Mouse (Mus musculus): ENCODE results near the gene Ccdc69. TPM values are rescaled to one million over a fixed set of nuclear protein-coding genes. Genes with fewer than 3 reads are reported as not detected.
A peak's percentile ranks its signal among the peaks of the same experiment; 100 is the strongest.

The Ccdc69 gene
- polyA plus RNA-seq, 1 experiment, result 2.0 TPM

- Histone ChIP-seq H3K27me3 (replicated peaks; ENCODE audit: control insufficient read depth, insufficient read depth, low read length) (no peaks in the 10 kb centered on the region), H3K4me3 (ENCODE audit: insufficient read depth, low read depth, low read length) (no peak overlapping the region), H3K36me3 (ENCODE audit: control insufficient read depth, insufficient read depth, low read length) (no peaks in the 10 kb centered on the region; the same call in 1 of the 2 replicates), H3K4me1 (ENCODE audit: control insufficient read depth, insufficient read depth, low read length) (no peaks in the 10 kb centered on the region; the same call in 1 of the 2 replicates), H3K27ac (ENCODE audit: insufficient read depth, low read depth, low read length) (no peak overlapping the region)
- no peak for TF ChIP-seq CTCF (conservative IDR thresholded peaks at IDR 0.05; ENCODE audit: insufficient read depth, insufficient read length, low read depth, low read length)
- no peak for TF ChIP-seq POLR2A (IDR thresholded peaks at IDR 0.05; ENCODE audit: low read depth, low read length)
- WGBS, result 79% methylated on average over 3 of the region's 3 CpGs
- no peak for DNase-seq
These were observed 62.7 kb downstream of the Ccdc69 start for GRCm38 (mm10) chr11:55015264-55015663.

DNA sequence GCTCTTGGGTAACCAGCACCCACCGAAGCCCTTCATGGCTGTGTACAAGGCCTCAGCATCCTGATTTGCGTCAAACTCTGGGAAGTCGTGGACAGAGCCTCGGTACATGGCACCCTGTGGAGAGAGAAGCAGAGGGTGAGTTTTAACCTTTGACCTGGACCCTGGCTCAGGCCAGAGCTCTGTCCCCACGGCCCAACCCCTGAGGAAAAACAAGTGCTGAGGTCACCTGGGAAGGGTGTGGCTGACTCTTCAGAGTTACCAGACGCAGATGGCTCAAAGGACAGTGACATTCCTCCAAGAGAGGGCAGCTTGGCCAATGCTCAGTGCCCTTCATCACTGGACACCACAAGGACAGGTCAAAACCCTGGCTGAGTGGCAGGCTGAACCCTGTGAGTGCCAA lies 64.1 kb downstream of the Ccdc69 start:
- H3K27ac ChIP-seq (ENCODE audit: insufficient read depth, low read depth, low read length), result no peak overlapping the region
- WGBS, result 67% methylated on average over 6 of the region's 6 CpGs
- no peaks in the 10 kb centered on the region for H3K27me3 ChIP-seq (replicated peaks; ENCODE audit: control insufficient read depth, insufficient read depth, low read length)
- no peak overlapping the region for H3K4me3 ChIP-seq (ENCODE audit: insufficient read depth, low read depth, low read length)
- no peaks in the 10 kb centered on the region; the same call in 1 of the 2 replicates for H3K36me3 ChIP-seq (ENCODE audit: control insufficient read depth, insufficient read depth, low read length)
- DNase-seq, result peak; percentile 37
- no peaks in the 10 kb centered on the region for H3K4me1 ChIP-seq (ENCODE audit: control insufficient read depth, insufficient read depth, low read length)
- TF ChIP-seq CTCF (conservative IDR thresholded peaks at IDR 0.05; ENCODE audit: insufficient read depth, insufficient read length, low read depth, low read length), result no peak
- TF ChIP-seq POLR2A (IDR thresholded peaks at IDR 0.05; ENCODE audit: low read depth, low read length), result no peak

- WGBS, result 60% methylated on average over 5 of the region's 5 CpGs
- no peaks in the 10 kb centered on the region for H3K27me3 ChIP-seq (replicated peaks; ENCODE audit: control insufficient read depth, insufficient read depth, low read length)
- H3K4me3 ChIP-seq (ENCODE audit: insufficient read depth, low read depth, low read length), result no peak overlapping the region
- peak; percentile 61 for DNase-seq
- H3K27ac ChIP-seq (ENCODE audit: insufficient read depth, low read depth, low read length), result no peak overlapping the region
- no peaks in the 10 kb centered on the region; the same call in 1 of the 2 replicates for H3K36me3 ChIP-seq (ENCODE audit: control insufficient read depth, insufficient read depth, low read length)
- no peak for TF ChIP-seq POLR2A (IDR thresholded peaks at IDR 0.05; ENCODE audit: low read depth, low read length)
- no peak for TF ChIP-seq CTCF (conservative IDR thresholded peaks at IDR 0.05; ENCODE audit: insufficient read depth, insufficient read length, low read depth, low read length)
- no peaks in the 10 kb centered on the region for H3K4me1 ChIP-seq (ENCODE audit: control insufficient read depth, insufficient read depth, low read length)
These were observed 65.1 kb downstream of the Ccdc69 start for GRCm38 (mm10) chr11:55012551-55013521.

GRCm38 (mm10) chr11:55011440-55011839 lies 66.5 kb downstream of the Ccdc69 start:
- TF ChIP-seq POLR2A (IDR thresholded peaks at IDR 0.05; ENCODE audit: low read depth, low read length), result no peak
- TF ChIP-seq CTCF (conservative IDR thresholded peaks at IDR 0.05; ENCODE audit: insufficient read depth, insufficient read length, low read depth, low read length), result no peak
- no peaks in the 10 kb centered on the region for H3K4me1 ChIP-seq (ENCODE audit: control insufficient read depth, insufficient read depth, low read length)
- H3K27ac ChIP-seq (ENCODE audit: insufficient read depth, low read depth, low read length), result no peak overlapping the region
- H3K36me3 ChIP-seq (ENCODE audit: control insufficient read depth, insufficient read depth, low read length), result no peaks in the 10 kb centered on the region; the same call in 1 of the 2 replicates
- DNase-seq, result no peak
- H3K4me3 ChIP-seq (ENCODE audit: insufficient read depth, low read depth, low read length), result no peak overlapping the region
- WGBS, result 67% methylated on average over 3 of the region's 3 CpGs
- H3K27me3 ChIP-seq (replicated peaks; ENCODE audit: control insufficient read depth, insufficient read depth, low read length), result no peaks in the 10 kb centered on the region

GRCm38 (mm10) chr11:55008230-55008629 lies 69.7 kb downstream of the Ccdc69 start:
- Histone ChIP-seq H3K4me1 (ENCODE audit: control insufficient read depth, insufficient read depth, low read length) (no peaks in the 10 kb centered on the region), H3K4me3 (ENCODE audit: insufficient read depth, low read depth, low read length) (no peak overlapping the region), H3K27ac (ENCODE audit: insufficient read depth, low read depth, low read length) (no peak overlapping the region), H3K27me3 (replicated peaks; ENCODE audit: control insufficient read depth, insufficient read depth, low read length) (no peaks in the 10 kb centered on the region), H3K36me3 (ENCODE audit: control insufficient read depth, insufficient read depth, low read length) (no peaks in the 10 kb centered on the region; the same call in 1 of the 2 replicates)
- 65% methylated on average over 6 of the region's 6 CpGs for WGBS
- no peak for DNase-seq
- no peak for TF ChIP-seq CTCF (conservative IDR thresholded peaks at IDR 0.05; ENCODE audit: insufficient read depth, insufficient read length, low read depth, low read length)
- no peak for TF ChIP-seq POLR2A (IDR thresholded peaks at IDR 0.05; ENCODE audit: low read depth, low read length)

DNA sequence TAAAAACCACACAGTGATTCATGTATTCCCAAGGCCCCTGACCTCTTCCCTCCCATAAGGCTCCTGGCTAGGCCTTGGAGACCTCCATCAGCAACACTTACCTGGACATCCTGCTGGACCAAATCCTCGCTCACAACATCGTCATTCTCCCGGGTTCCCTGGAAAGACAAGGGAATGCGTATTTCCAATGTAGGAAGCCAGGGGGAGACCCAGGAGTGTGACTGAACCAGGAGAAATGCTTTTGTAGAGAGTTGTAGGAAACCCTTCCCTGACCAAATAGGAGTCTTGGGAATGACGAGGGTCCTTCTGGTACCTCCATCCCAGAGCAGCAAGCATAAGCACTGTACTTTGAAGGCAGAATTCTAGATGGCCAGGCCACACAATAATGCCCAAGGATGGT lies 72.2 kb downstream of the Ccdc69 start:
- TF ChIP-seq POLR2A (IDR thresholded peaks at IDR 0.05; ENCODE audit: low read depth, low read length), result no peak
- H3K4me3 ChIP-seq (ENCODE audit: insufficient read depth, low read depth, low read length), result no peak overlapping the region
- WGBS, result 85% methylated on average over 5 of the region's 5 CpGs
- peaks cover 2% of the 10 kb centered on the region; the same call in 1 of the 2 replicates for H3K36me3 ChIP-seq (ENCODE audit: control insufficient read depth, insufficient read depth, low read length)
- no peaks in the 10 kb centered on the region for H3K4me1 ChIP-seq (ENCODE audit: control insufficient read depth, insufficient read depth, low read length)
- H3K27ac ChIP-seq (ENCODE audit: insufficient read depth, low read depth, low read length), result no peak overlapping the region
- DNase-seq, result no peak
- H3K27me3 ChIP-seq (replicated peaks; ENCODE audit: control insufficient read depth, insufficient read depth, low read length), result no peaks in the 10 kb centered on the region

DNA sequence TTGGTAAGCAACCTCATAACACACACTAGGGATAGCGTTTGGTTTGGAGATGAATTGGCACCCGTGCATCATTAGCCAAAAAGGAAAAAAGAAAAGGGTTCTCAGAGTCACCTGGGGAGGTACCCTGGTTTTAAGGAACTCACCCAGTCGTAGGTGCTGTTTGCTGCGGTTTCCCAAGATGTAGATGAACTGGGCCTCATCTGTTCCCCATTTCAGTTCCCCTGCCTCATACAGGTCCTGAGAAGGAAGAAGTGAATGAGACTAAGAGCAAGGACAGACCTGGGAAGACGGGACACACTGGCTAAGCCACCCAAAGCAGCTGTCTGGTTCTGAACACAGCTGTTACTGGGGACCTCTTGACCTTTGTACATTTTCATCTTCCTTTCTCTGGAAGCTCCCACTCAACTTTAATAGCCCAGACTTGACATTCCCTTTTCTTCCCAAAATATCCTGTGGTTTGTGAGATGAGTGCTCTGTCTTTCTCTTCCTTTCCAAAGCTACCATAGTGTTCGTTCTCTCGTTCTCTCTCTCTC lies 72.9 kb downstream of the Ccdc69 start:
- peak; percentile 52 for DNase-seq
- Histone ChIP-seq H3K27ac (ENCODE audit: insufficient read depth, low read depth, low read length) (no peak overlapping the region), H3K4me1 (ENCODE audit: control insufficient read depth, insufficient read depth, low read length) (no peaks in the 10 kb centered on the region), H3K4me3 (ENCODE audit: insufficient read depth, low read depth, low read length) (no peak overlapping the region), H3K36me3 (ENCODE audit: control insufficient read depth, insufficient read depth, low read length) (peaks cover 2% of the 10 kb centered on the region; the same call in 1 of the 2 replicates), H3K27me3 (replicated peaks; ENCODE audit: control insufficient read depth, insufficient read depth, low read length) (no peaks in the 10 kb centered on the region)
- no peak for TF ChIP-seq POLR2A (IDR thresholded peaks at IDR 0.05; ENCODE audit: low read depth, low read length)
- no peak for TF ChIP-seq CTCF (conservative IDR thresholded peaks at IDR 0.05; ENCODE audit: insufficient read depth, insufficient read length, low read depth, low read length)
- 84% methylated on average over 7 of the region's 7 CpGs for WGBS

Other genes with a start within 250 kb of the Ccdc69 start
- gene Lyrm7, start 217.2 kb downstream of the Ccdc69 start, polyA plus RNA-seq (2012; rRNA removed), result 1.4 and 3.9 TPM in 2 replicates
- 1,115 and 1,173 TPM in 2 replicates for gene Hint1, start 211.7 kb downstream of the Ccdc69 start, polyA plus RNA-seq (2012; rRNA removed)
- 28,844 and 31,623 TPM in 2 replicates for gene Gpx3, start 175.7 kb downstream of the Ccdc69 start, polyA plus RNA-seq (2012; rRNA removed)
- 19.1 and 20.6 TPM in 2 replicates for gene Tnip1, start 115.2 kb downstream of the Ccdc69 start, polyA plus RNA-seq (2012; rRNA removed)
- 76.5 and 87.9 TPM in 2 replicates for gene Anxa6, start 44.7 kb downstream of the Ccdc69 start, polyA plus RNA-seq (2012; rRNA removed)
- gene Gm2a, start 20.0 kb upstream of the Ccdc69 start, polyA plus RNA-seq (2012; rRNA removed), result 216 TPM in 2 replicates
- gene Slc36a3, start 73.6 kb upstream of the Ccdc69 start, polyA plus RNA-seq (2012; rRNA removed), result 0.04 and 0.11 TPM in 2 replicates
- 35.4 and 36.9 TPM in 2 replicates for gene Slc36a2, start 106.9 kb upstream of the Ccdc69 start, polyA plus RNA-seq (2012; rRNA removed)
- gene Slc36a1, start 126.2 kb upstream of the Ccdc69 start, polyA plus RNA-seq (2012; rRNA removed), result 60.5 and 63.4 TPM in 2 replicates

Data from kidney, adult 2 months (tissue).